Mouse (Mus musculus) heart, adult 8-10 months (tissue): ENCODE results near the gene Gm13119. TPM values are rescaled to one million over a fixed set of nuclear protein-coding genes. Genes with fewer than 3 reads are reported as not detected.
"Not testable (repeated sequence)": the region's sequence is repeated elsewhere in the genome, so short reads cannot be mapped to it uniquely, and the experiment has no call there.

Experiments
- DNase-seq: peaks from one replicate; pipeline ENCODE4 v3.0.0; 2022; ENCODE audit warnings: low spot score
- total RNA-seq, 4 experiments: library from RNA; stranded (reverse); gene quantifications; 2 replicates each; pipeline ENCODE4 v1.2.4; 2022

The Gm13119 gene
- not detected for total RNA-seq

GRCm38 (mm10) chr4:144357642-144358041 is at the start of gene Gm13119:
Gm13119 (plus strand) TSS chr4:144357942.
- DNase-seq = not testable (repeated sequence)

- DNase-seq = not testable (repeated sequence)
These were observed 44.9 kb upstream of the Gm13119 start for GRCm38 (mm10) chr4:144312666-144313460.

- DNase-seq = not testable (repeated sequence)
These were observed 27.8 kb upstream of the Gm13119 start, which contains the start of gene Gm13128 for GRCm38 (mm10) chr4:144329949-144330348. Gm13128 (plus strand) TSS chr4:144330249.

- DNase-seq = not testable (repeated sequence)
These were observed 21.9 kb upstream of the Gm13119 start for GRCm38 (mm10) chr4:144335856-144336255.

GRCm38 (mm10) chr4:144377911-144378310 is 20.2 kb downstream of the Gm13119 start, which contains the start of gene Pramef20:
Pramef20 (minus strand) TSS chr4:144377933.
- no peak for DNase-seq

- no peak for DNase-seq
These were observed 38.6 kb downstream of the Gm13119 start for GRCm38 (mm10) chr4:144396316-144396715.

- no peak for DNase-seq
These were observed 45.0 kb downstream of the Gm13119 start for GRCm38 (mm10) chr4:144402712-144403111.

GRCm38 (mm10) chr4:144404456-144405086 is 46.8 kb downstream of the Gm13119 start:
- no peak for DNase-seq

- DNase-seq = no peak
These were observed 48.5 kb downstream of the Gm13119 start for GRCm38 (mm10) chr4:144406261-144406660.

- DNase-seq = no peak
These were observed 50.5 kb downstream of the Gm13119 start, which contains the start of gene Pramef12 for GRCm38 (mm10) chr4:144408290-144408689. Pramef12 (minus strand) TSS chr4:144408464.

Other genes starting within 250 kb of the Gm13119 start
- not detected for gene Oog3, start 195.3 kb upstream of the Gm13119 start, total RNA-seq
- gene Oog2, start 167.2 kb upstream of the Gm13119 start, total RNA-seq = not detected
- not detected for gene C87977, start 144.6 kb upstream of the Gm13119 start, total RNA-seq
- not detected for gene Pramel5, start 77.5 kb upstream of the Gm13119 start, total RNA-seq
- not detected for gene Gm13128, start 27.7 kb upstream of the Gm13119 start, total RNA-seq
- gene Pramef20, start 20.0 kb downstream of the Gm13119 start, total RNA-seq = not detected
- gene Pramef12, start 50.5 kb downstream of the Gm13119 start, total RNA-seq = not detected
- gene 1700012P22Rik, start 80.8 kb downstream of the Gm13119 start, total RNA-seq = not detected
- gene Gm9944, start 95.4 kb downstream of the Gm13119 start, total RNA-seq = not detected
- gene Aadacl3, start 105.8 kb downstream of the Gm13119 start, total RNA-seq = not detected
- not detected for gene 9430007A20Rik, start 161.9 kb downstream of the Gm13119 start, total RNA-seq
- not detected for gene Gm13124, start 207.2 kb downstream of the Gm13119 start, total RNA-seq